Mouse (Mus musculus): ENCODE results near the gene Eln. TPM values are rescaled to one million over a fixed set of nuclear protein-coding genes. Genes with fewer than 3 reads are reported as not detected.

The Eln gene
- polyA plus RNA-seq, 1 experiment from 2014 or later, result 14.8 TPM

GRCm38 (mm10) chr5:134675956-134676759 lies 71.0 kb downstream of the Eln start:
- DNase-seq (peak; percentile 83), ATAC-seq (peak; percentile 73)
- H3K36me3 ChIP-seq (replicated peaks; ENCODE audit: insufficient read depth, low read length), result no peaks in the 10 kb centered on the region
- peak overlapping the region; percentile 62 for H3K27ac ChIP-seq (ENCODE audit: low read depth)
- H3K4me1 ChIP-seq (ENCODE audit: insufficient read depth), result peaks cover 40% of the 10 kb centered on the region
- H3K27me3 ChIP-seq (ENCODE audit: insufficient read depth, low read length), result no peaks in the 10 kb centered on the region
- H3K4me2 ChIP-seq (ENCODE audit: low read depth, low read length), result peak overlapping the region; percentile 68
- no peaks in the 10 kb centered on the region for H3K9me3 ChIP-seq (ENCODE audit: low read length)
- peak overlapping the region; percentile 22; the same call in 1 of the 2 replicates for H3K9ac ChIP-seq (replicated peaks)
- H3K4me3 ChIP-seq (ENCODE audit: low read depth, low read length), result peak overlapping the region; percentile 21
- WGBS (ENCODE audit: insufficient replicate concordance), result 6% methylated on average over 14 of the region's 14 CpGs
- TF ChIP-seq EP300 (IDR thresholded peaks at IDR 0.05; ENCODE audit: low read depth) (0 out of 2 replicates have a peak, but pooled peaks have one; percentile 41), CTCF (IDR thresholded peaks at IDR 0.05; ENCODE audit: low read depth) (no peak)

DNA sequence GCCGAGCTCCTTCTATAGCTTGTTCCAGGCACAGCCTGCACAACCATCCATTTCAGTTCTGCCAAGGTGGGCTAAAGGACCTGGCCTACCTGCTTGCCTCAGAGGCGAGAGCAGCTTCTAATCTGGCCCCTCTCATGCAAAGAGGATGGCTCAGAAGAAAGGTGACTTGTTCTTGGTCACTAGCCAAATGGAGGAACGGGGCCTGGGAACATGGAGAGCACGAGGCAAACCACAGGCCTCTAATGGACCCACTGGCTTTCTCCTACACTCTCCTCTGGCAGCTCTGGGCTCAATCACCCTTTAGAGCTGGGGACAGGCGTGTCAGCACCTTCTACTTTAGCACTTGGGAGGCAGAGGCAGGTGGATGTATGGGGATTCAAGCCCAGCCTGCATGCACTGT lies 72.1 kb downstream of the Eln start:
- no peaks in the 10 kb centered on the region for H3K27me3 ChIP-seq (ENCODE audit: insufficient read depth, low read length)
- no peak overlapping the region for H3K4me3 ChIP-seq (ENCODE audit: low read depth, low read length)
- no peak for DNase-seq
- H3K4me1 ChIP-seq (ENCODE audit: insufficient read depth), result peaks cover 30% of the 10 kb centered on the region
- H3K9me3 ChIP-seq (ENCODE audit: low read length), result no peaks in the 10 kb centered on the region
- WGBS (ENCODE audit: insufficient replicate concordance), result 68% methylated on average over 5 of the region's 5 CpGs
- TF ChIP-seq CTCF (IDR thresholded peaks at IDR 0.05; ENCODE audit: low read depth) (no peak), EP300 (IDR thresholded peaks at IDR 0.05; ENCODE audit: low read depth) (no peak)
- H3K27ac ChIP-seq (ENCODE audit: low read depth), result 0 out of 2 replicates have a peak overlapping the region, but pooled peaks have one; percentile 62
- H3K4me2 ChIP-seq (ENCODE audit: low read depth, low read length), result no peak overlapping the region
- no peaks in the 10 kb centered on the region for H3K36me3 ChIP-seq (replicated peaks; ENCODE audit: insufficient read depth, low read length)
- no peak for ATAC-seq
- no peak overlapping the region for H3K9ac ChIP-seq (replicated peaks)

DNA sequence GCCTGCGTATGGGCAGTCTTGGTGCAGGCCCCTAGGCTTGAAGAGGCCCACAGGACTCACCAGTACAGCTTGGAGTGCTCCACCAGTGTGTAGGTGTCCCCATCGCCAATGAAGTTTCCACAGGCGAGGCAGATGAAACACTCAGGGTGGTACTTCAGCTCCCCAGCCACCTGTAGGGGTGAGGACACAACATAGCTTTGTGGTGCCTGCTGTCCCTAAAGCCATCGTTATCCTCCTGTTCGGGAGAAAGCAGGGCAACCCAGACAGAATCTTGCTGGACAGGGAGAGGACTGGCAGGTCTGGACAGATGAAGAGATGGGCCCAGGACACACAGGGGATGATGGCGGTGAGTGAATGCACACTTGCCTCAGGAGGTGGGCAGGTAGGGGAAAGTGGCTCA lies 74.5 kb downstream of the Eln start:
- DNase-seq (no peak), ATAC-seq (no peak)
- H3K27ac ChIP-seq (ENCODE audit: low read depth), result no peak overlapping the region
- no peak overlapping the region for H3K4me3 ChIP-seq (ENCODE audit: low read depth, low read length)
- peaks cover 15% of the 10 kb centered on the region for H3K4me1 ChIP-seq (ENCODE audit: insufficient read depth)
- no peaks in the 10 kb centered on the region for H3K36me3 ChIP-seq (replicated peaks; ENCODE audit: insufficient read depth, low read length)
- H3K9me3 ChIP-seq (ENCODE audit: low read length), result no peaks in the 10 kb centered on the region
- no peaks in the 10 kb centered on the region for H3K27me3 ChIP-seq (ENCODE audit: insufficient read depth, low read length)
- WGBS (ENCODE audit: insufficient replicate concordance), result 92% methylated on average over 6 of the region's 6 CpGs
- no peak overlapping the region for H3K4me2 ChIP-seq (ENCODE audit: low read depth, low read length)
- H3K9ac ChIP-seq (replicated peaks), result no peak overlapping the region
- TF ChIP-seq CTCF (IDR thresholded peaks at IDR 0.05; ENCODE audit: low read depth) (no peak), EP300 (IDR thresholded peaks at IDR 0.05; ENCODE audit: low read depth) (no peak)

GRCm38 (mm10) chr5:134672198-134672516 lies 75.0 kb downstream of the Eln start:
- Histone ChIP-seq H3K9me3 (ENCODE audit: low read length) (no peaks in the 10 kb centered on the region), H3K36me3 (replicated peaks; ENCODE audit: insufficient read depth, low read length) (no peaks in the 10 kb centered on the region), H3K27ac (ENCODE audit: low read depth) (no peak overlapping the region), H3K4me3 (ENCODE audit: low read depth, low read length) (no peak overlapping the region), H3K4me2 (ENCODE audit: low read depth, low read length) (no peak overlapping the region), H3K27me3 (ENCODE audit: insufficient read depth, low read length) (no peaks in the 10 kb centered on the region), H3K4me1 (ENCODE audit: insufficient read depth) (peaks cover 15% of the 10 kb centered on the region), H3K9ac (replicated peaks) (no peak overlapping the region)
- TF ChIP-seq EP300 (IDR thresholded peaks at IDR 0.05; ENCODE audit: low read depth) (no peak), CTCF (IDR thresholded peaks at IDR 0.05; ENCODE audit: low read depth) (no peak)
- no peak for DNase-seq
- 81% methylated on average over 1 of the region's 1 CpGs for WGBS (ENCODE audit: insufficient replicate concordance)
- no peak for ATAC-seq

DNA sequence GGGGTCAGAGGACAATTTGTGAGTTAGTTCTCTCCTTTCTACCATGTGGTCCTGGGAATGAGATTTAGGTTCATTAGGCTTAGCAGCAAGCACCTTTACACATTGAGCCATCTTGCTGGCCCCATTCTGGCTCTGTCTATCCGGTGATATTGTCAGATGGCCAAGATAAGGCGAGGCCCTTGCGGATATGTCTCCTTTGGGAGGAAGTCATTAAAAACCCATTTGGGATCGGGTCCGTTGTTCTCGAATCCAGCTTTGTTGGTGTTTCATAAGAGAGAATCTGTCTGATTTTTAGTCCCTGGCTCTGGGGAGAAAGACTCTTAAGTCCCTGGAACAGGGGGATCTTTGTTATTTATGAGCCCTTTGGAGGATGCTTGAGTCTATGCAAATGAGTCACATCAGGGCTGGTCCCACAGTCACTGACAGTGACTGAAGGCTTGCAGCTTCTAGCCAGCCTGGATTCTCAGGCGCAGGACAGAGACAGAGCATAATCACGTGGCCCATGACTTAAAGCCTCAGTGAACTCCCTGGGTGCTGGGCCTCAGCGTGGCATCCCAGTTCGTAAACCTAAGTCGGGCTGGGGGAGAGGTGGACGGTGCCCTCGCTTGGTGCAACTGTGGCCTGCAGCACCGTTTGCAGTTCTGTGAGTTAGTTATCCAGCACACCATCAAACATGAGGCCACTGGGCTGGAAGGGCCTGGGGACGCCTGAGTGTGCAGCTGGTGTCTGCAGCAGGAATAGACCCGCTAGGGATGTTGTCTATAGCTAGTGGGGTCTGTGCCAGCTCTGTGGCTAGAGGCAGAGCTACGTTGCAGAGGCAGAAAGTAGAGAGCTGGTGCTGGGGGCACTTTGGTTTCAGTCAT lies 75.6 kb downstream of the Eln start:
- no peak for ATAC-seq
- H3K27me3 ChIP-seq (ENCODE audit: insufficient read depth, low read length), result no peaks in the 10 kb centered on the region
- DNase-seq, result no peak
- no peak overlapping the region for H3K9ac ChIP-seq (replicated peaks)
- H3K36me3 ChIP-seq (replicated peaks; ENCODE audit: insufficient read depth, low read length), result peaks cover 2% of the 10 kb centered on the region; the same call in 1 of the 2 replicates
- WGBS (ENCODE audit: insufficient replicate concordance), result 84% methylated on average over 17 of the region's 17 CpGs
- no peak overlapping the region for H3K4me3 ChIP-seq (ENCODE audit: low read depth, low read length)
- no peak overlapping the region for H3K27ac ChIP-seq (ENCODE audit: low read depth)
- peaks cover 14% of the 10 kb centered on the region for H3K4me1 ChIP-seq (ENCODE audit: insufficient read depth)
- no peak overlapping the region for H3K4me2 ChIP-seq (ENCODE audit: low read depth, low read length)
- TF ChIP-seq CTCF (IDR thresholded peaks at IDR 0.05; ENCODE audit: low read depth), result no peak
- no peak for TF ChIP-seq EP300 (IDR thresholded peaks at IDR 0.05; ENCODE audit: low read depth)
- no peaks in the 10 kb centered on the region for H3K9me3 ChIP-seq (ENCODE audit: low read length)

Data from liver, postnatal 0 days (tissue).